Mouse (Mus musculus) liver, adult 2 months (tissue): Measurements from ENCODE around the gene Selenok.

Experiments
- CTCF ChIP-seq: fragments of 200-500 bp; IDR thresholded peaks from 2 replicates; pipeline ENCODE4 v1.5.1; 2011; ENCODE audit warnings: low read depth, low read length, control low read depth
- POLR2A ChIP-seq: fragments of 200-500 bp; IDR thresholded peaks from 2 replicates; pipeline ENCODE4 v1.6.1; 2011; ENCODE audit warnings: low read length, control low read depth; ENCODE audit not compliant: insufficient read depth; ENCODE audit errors: extremely low read depth

GRCm38 (mm10) chr14:29939600-29940312 is 28.4 kb upstream of the Selenok start:
- TF ChIP-seq POLR2A = no peak
- no peak for TF ChIP-seq CTCF
